Mouse (Mus musculus): ENCODE data around the gene 4931422A03Rik.

GRCm38 (mm10) chr2:103956867-103957266 is 71.3 kb downstream of the 4931422A03Rik start:
- no peak for TF ChIP-seq CTCF (IDR thresholded peaks at IDR 0.05; ENCODE audit: borderline replicate concordance, control insufficient read depth, extremely low read depth, insufficient read depth, low read length, poor library complexity)
- TF ChIP-seq POLR2A (IDR thresholded peaks at IDR 0.05; ENCODE audit: control insufficient read depth, extremely low read depth, insufficient read depth, low read length, poor library complexity): no peak
